Mouse (Mus musculus) small intestine, adult 2 months (tissue): ENCODE data around the gene Zfhx3. TPM values are rescaled to one million over a fixed set of nuclear protein-coding genes. Genes with fewer than 3 reads are reported as not detected.

Experiments
- H3K27ac ChIP-seq: fragments of 200-500 bp; 2 replicates; pipeline ENCODE4 v1.5.1; 2012; ENCODE audit warnings: low read depth, low read length, control low read depth, inconsistent platforms; ENCODE audit not compliant: insufficient read depth
- H3K27me3 ChIP-seq: fragments of 200-500 bp; 2 replicates; pipeline ENCODE4 v1.6.1; 2012; ENCODE audit warnings: mild to moderate bottlenecking, moderate library complexity, low read length, inconsistent platforms; ENCODE audit not compliant: control insufficient read depth, insufficient read depth
- H3K36me3 ChIP-seq: fragments of 200-500 bp; 2 replicates; pipeline ENCODE4 v1.6.1; 2012; ENCODE audit warnings: mild to moderate bottlenecking, low read length, control low read depth, inconsistent platforms; ENCODE audit not compliant: control insufficient read depth, insufficient read depth
- H3K4me1 ChIP-seq: fragments of 200-500 bp; 2 replicates; pipeline ENCODE4 v1.6.1; 2012; ENCODE audit warnings: low read length, inconsistent platforms, mixed read lengths; ENCODE audit not compliant: control insufficient read depth, insufficient read depth, insufficient read length
- H3K4me3 ChIP-seq: fragments of 200-500 bp; 2 replicates; pipeline ENCODE4 v1.5.1; 2012; ENCODE audit warnings: low read depth, mild to moderate bottlenecking, control low read depth, inconsistent platforms, low read length, moderate library complexity
- CTCF ChIP-seq: fragments of 200-500 bp; IDR thresholded peaks from 2 replicates; pipeline ENCODE4 v1.5.1; 2012; ENCODE audit warnings: low read depth, mild to moderate bottlenecking, control low read depth, inconsistent platforms, low read length, moderate library complexity, mixed read lengths; ENCODE audit not compliant: insufficient replicate concordance, insufficient read length; ENCODE audit errors: extremely low read depth
- POLR2A ChIP-seq: fragments of 200-500 bp; IDR thresholded peaks from 2 replicates; pipeline ENCODE4 v1.6.1; 2012; ENCODE audit warnings: low read depth, mild to moderate bottlenecking, control low read depth, inconsistent platforms, low read length, moderate library complexity
- WGBS: fragments of 180-500 bp; shearing (Covaris S2); methylation state at CpG from one replicate; pipeline ENCODE4 v1.1.7; 2018; 5-methylcytosine and 5-hydroxymethylcytosine counted together
- polyA plus RNA-seq: library from polyadenylated mRNA; depleted of rRNA; stranded (reverse); fragments of >200 nt; gene quantifications from 2 replicates; pipeline ENCODE4 v1.2.3, GENCODE M21; 2012

The Zfhx3 gene
- polyA plus RNA-seq, 1 experiment, result 2.0 TPM

GRCm38 (mm10) chr8:108170804-108171203, 228.4 kb downstream of the Zfhx3 start:
- Histone ChIP-seq H3K4me3 (no peak overlapping the region), H3K36me3 (no peaks in the 10 kb centered on the region), H3K27ac (no peak overlapping the region), H3K4me1 (no peaks in the 10 kb centered on the region), H3K27me3 (no peaks in the 10 kb centered on the region)
- TF ChIP-seq CTCF (no peak), POLR2A (no peak)
- 84% methylated on average over 14 of the region's 14 CpGs for WGBS

- no peaks in the 10 kb centered on the region for H3K4me1 ChIP-seq
- H3K4me3 ChIP-seq, result no peak overlapping the region
- H3K27me3 ChIP-seq, result no peaks in the 10 kb centered on the region
- no peak for TF ChIP-seq CTCF
- H3K27ac ChIP-seq, result no peak overlapping the region
- H3K36me3 ChIP-seq, result no peaks in the 10 kb centered on the region
- 84% methylated on average over 4 of the region's 4 CpGs for WGBS
These were observed 240.9 kb downstream of the Zfhx3 start for GRCm38 (mm10) chr8:108183296-108183695.

GRCm38 (mm10) chr8:108183948-108184347, 241.5 kb downstream of the Zfhx3 start:
- Histone ChIP-seq H3K27me3 (no peaks in the 10 kb centered on the region), H3K4me3 (no peak overlapping the region), H3K36me3 (no peaks in the 10 kb centered on the region), H3K4me1 (no peaks in the 10 kb centered on the region), H3K27ac (no peak overlapping the region)
- TF ChIP-seq POLR2A (no peak), CTCF (no peak)
- WGBS, result 73% methylated on average over 8 of the region's 8 CpGs

GRCm38 (mm10) chr8:108186289-108186688, 243.8 kb downstream of the Zfhx3 start:
- Histone ChIP-seq H3K27me3 (no peaks in the 10 kb centered on the region), H3K36me3 (no peaks in the 10 kb centered on the region), H3K27ac (no peak overlapping the region), H3K4me1 (no peaks in the 10 kb centered on the region), H3K4me3 (no peak overlapping the region)
- TF ChIP-seq CTCF (no peak), POLR2A (no peak)
- 64% methylated on average over 3 of the region's 3 CpGs for WGBS

GRCm38 (mm10) chr8:108188044-108188443, 245.6 kb downstream of the Zfhx3 start:
- Histone ChIP-seq H3K4me3 (no peak overlapping the region), H3K4me1 (no peaks in the 10 kb centered on the region), H3K27ac (no peak overlapping the region), H3K27me3 (no peaks in the 10 kb centered on the region), H3K36me3 (no peaks in the 10 kb centered on the region)
- 68% methylated on average over 4 of the region's 4 CpGs for WGBS
- no peak for TF ChIP-seq POLR2A
- no peak for TF ChIP-seq CTCF

GRCm38 (mm10) chr8:108194571-108194970, 252.1 kb downstream of the Zfhx3 start:
- H3K36me3 ChIP-seq, result no peaks in the 10 kb centered on the region
- H3K27ac ChIP-seq, result no peak overlapping the region
- no peaks in the 10 kb centered on the region for H3K4me1 ChIP-seq
- no peak for TF ChIP-seq CTCF
- no peak for TF ChIP-seq POLR2A
- no peak overlapping the region for H3K4me3 ChIP-seq
- H3K27me3 ChIP-seq, result no peaks in the 10 kb centered on the region
- WGBS, result 51% methylated on average over 8 of the region's 8 CpGs

GRCm38 (mm10) chr8:108215026-108215425, 272.6 kb downstream of the Zfhx3 start:
- no peak overlapping the region for H3K27ac ChIP-seq
- 95% methylated on average over 3 of the region's 3 CpGs for WGBS
- no peaks in the 10 kb centered on the region for H3K4me1 ChIP-seq
- no peak overlapping the region for H3K4me3 ChIP-seq
- TF ChIP-seq POLR2A, result no peak
- TF ChIP-seq CTCF, result no peak
- no peaks in the 10 kb centered on the region for H3K36me3 ChIP-seq
- H3K27me3 ChIP-seq, result no peaks in the 10 kb centered on the region

- TF ChIP-seq POLR2A (no peak), CTCF (no peak)
- Histone ChIP-seq H3K27ac (no peak overlapping the region), H3K4me3 (no peak overlapping the region), H3K4me1 (no peaks in the 10 kb centered on the region), H3K36me3 (no peaks in the 10 kb centered on the region), H3K27me3 (no peaks in the 10 kb centered on the region)
- 59% methylated on average over 13 of the region's 13 CpGs for WGBS
These were observed 275.9 kb downstream of the Zfhx3 start for GRCm38 (mm10) chr8:108218171-108218840.
